Mouse (Mus musculus) forebrain, embryonic 10.5 days (tissue): ENCODE data around the gene Mc3r. TPM values are rescaled to one million over a fixed set of nuclear protein-coding genes. Genes with fewer than 3 reads are reported as not detected.

Source experiments
- DNase-seq: peaks from one replicate; pipeline ENCODE4 v3.0.0-alpha.2; 2017; ENCODE audit warnings: low spot score; ENCODE audit errors: extremely low spot score
- H3K27ac ChIP-seq: fragments of 300-500 bp; sonication (generic); 2 replicates; pipeline ENCODE4 v1.5.1; 2016; ENCODE audit warnings: mild to moderate bottlenecking
- H3K27me3 ChIP-seq: fragments of 300-500 bp; sonication (generic); 2 replicates; pipeline ENCODE4 v1.6.1; 2016; ENCODE audit warnings: mild to moderate bottlenecking; ENCODE audit not compliant: poor library complexity, severe bottlenecking
- H3K36me3 ChIP-seq: fragments of 300-500 bp; sonication (generic); replicated peaks from 2 replicates; pipeline ENCODE4 v1.6.1; 2016; ENCODE audit warnings: mild to moderate bottlenecking, moderate library complexity
- H3K4me1 ChIP-seq: fragments of 300-500 bp; sonication (generic); 2 replicates; pipeline ENCODE4 v1.6.1; 2016
- H3K4me3 ChIP-seq: fragments of 300-500 bp; sonication (generic); 2 replicates; pipeline ENCODE4 v1.5.1; 2016; ENCODE audit warnings: mild to moderate bottlenecking, moderate library complexity
- H3K9me3 ChIP-seq: fragments of 300-500 bp; sonication (generic); 2 replicates; pipeline ENCODE4 v1.6.1; 2016; ENCODE audit warnings: mild to moderate bottlenecking, moderate library complexity
- WGBS: fragments of 180-500 bp; shearing (Covaris S2); methylation state at CpG from one replicate; pipeline ENCODE4 v1.1.7; 2016; 5-methylcytosine and 5-hydroxymethylcytosine counted together
- polyA plus RNA-seq: library from polyadenylated mRNA; unstranded; fragments of >200 nt; fragmentation: Nextera tagmentation; extraction: Ambion mirVana; gene quantifications from 2 replicates; pipeline ENCODE4 v1.2.1, GENCODE M21; 2016

Mc3r gene
- polyA plus RNA-seq, 1 experiment from 2014 or later, result not detected

DNA sequence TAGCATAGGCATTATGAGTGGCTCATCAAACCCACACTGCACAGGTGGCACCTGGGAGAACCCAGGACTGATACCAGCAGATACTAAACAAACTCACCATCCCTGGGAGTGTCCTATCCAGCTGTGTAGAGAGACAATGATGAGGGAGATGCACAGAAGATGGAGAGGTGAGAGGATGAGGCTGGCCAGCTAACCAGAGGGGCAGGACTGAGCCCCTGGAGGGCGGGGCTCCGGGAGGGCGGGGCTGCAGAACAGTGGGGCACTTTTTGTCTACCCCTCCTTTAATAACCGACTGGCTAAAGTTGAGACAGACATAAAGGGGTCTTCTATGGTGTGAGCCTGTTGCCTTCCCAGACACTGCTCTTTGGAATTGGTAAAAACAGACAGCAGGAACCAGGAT is 13.1 kb downstream of the Mc3r start:
- Histone ChIP-seq H3K4me3 (no peak overlapping the region), H3K36me3 (no peaks in the 10 kb centered on the region), H3K27me3 (no peaks in the 10 kb centered on the region), H3K27ac (no peak overlapping the region), H3K9me3 (no peaks in the 10 kb centered on the region), H3K4me1 (peaks cover 11% of the 10 kb centered on the region)
- WGBS, result 81% methylated on average over 4 of the region's 4 CpGs
- no peak for DNase-seq

DNA sequence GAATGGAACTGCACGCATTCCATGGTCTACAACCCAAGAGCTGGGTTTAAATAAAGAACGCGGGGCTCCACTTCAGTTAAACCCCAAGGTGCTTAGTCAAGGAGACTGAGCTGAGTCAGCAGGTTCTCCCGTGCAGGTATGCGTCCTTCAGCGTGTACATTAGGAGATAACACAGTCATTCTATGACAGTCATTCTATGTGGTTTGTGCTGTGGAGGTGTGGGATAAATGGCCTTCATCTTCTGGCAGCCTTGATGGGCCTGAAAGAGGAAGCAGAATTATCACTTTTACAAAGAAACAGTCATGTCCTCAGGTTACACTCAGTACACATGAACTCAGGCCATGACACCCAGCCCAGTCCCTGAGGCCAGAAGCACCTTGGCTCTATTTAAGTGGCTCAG is 14.9 kb downstream of the Mc3r start:
- no peaks in the 10 kb centered on the region for H3K36me3 ChIP-seq
- H3K27me3 ChIP-seq, result no peaks in the 10 kb centered on the region
- H3K9me3 ChIP-seq, result no peaks in the 10 kb centered on the region
- no peak overlapping the region for H3K27ac ChIP-seq
- peaks cover 5% of the 10 kb centered on the region for H3K4me1 ChIP-seq
- DNase-seq, result no peak
- 89% methylated on average over 6 of the region's 6 CpGs for WGBS
- H3K4me3 ChIP-seq, result no peak overlapping the region

GRCm38 (mm10) chr2:172269907-172270306 is 21.6 kb downstream of the Mc3r start:
- 88% methylated on average over 11 of the region's 11 CpGs for WGBS
- Histone ChIP-seq H3K4me3 (no peak overlapping the region), H3K36me3 (no peaks in the 10 kb centered on the region), H3K27ac (peak overlapping the region; percentile 48; the same call in 1 of the 2 replicates), H3K9me3 (no peaks in the 10 kb centered on the region), H3K27me3 (peaks cover 5% of the 10 kb centered on the region; the same call in 1 of the 2 replicates), H3K4me1 (peaks cover 29% of the 10 kb centered on the region)
- DNase-seq, result no peak

- 58% methylated on average over 9 of the region's 9 CpGs for WGBS
- Histone ChIP-seq H3K27me3 (peaks cover 5% of the 10 kb centered on the region; the same call in 1 of the 2 replicates), H3K9me3 (no peaks in the 10 kb centered on the region), H3K4me3 (no peak overlapping the region), H3K36me3 (no peaks in the 10 kb centered on the region), H3K4me1 (peaks cover 24% of the 10 kb centered on the region), H3K27ac (0 out of 2 replicates have a peak overlapping the region, but pooled peaks have one; percentile 46)
- DNase-seq, result no peak
Measured at GRCm38 (mm10) chr2:172270485-172270944, 22.2 kb downstream of the Mc3r start.

DNA sequence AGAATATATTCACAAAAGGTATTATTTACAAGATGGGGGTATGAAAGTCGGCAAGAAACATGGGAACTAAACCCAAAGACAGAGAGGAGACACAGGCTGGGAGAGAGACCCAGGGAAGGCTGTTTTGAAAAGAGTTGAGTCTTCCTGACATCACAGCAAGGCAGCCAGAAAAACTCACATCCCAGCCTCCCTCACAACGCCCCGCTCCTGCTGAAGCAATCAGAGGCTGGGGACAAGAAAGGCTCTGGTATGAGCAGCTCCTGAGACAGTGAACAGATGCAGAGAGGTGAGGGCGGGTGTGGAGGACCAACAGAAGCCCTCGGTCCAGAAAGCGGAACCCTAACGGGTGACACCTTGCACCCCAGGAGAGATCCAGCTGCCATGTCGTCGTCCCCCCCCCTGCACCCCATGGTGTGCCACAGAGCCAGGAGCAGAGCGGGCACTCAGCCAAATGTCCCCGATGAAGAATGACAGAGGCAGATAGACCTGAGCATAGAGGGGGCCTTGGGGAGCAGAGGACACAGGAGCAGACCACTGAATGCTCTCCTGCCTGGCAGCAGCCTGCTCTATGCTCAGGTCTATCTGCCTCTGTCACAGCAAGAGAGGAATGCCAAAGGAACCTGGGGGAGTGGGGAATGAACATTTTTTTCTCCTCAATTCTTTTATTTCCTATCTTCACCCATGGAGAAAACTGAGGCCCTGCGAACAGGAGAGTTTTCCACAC is 22.8 kb downstream of the Mc3r start:
- no peaks in the 10 kb centered on the region for H3K36me3 ChIP-seq
- no peaks in the 10 kb centered on the region for H3K9me3 ChIP-seq
- no peak for DNase-seq
- no peak overlapping the region for H3K4me3 ChIP-seq
- WGBS, result 76% methylated on average over 12 of the region's 12 CpGs
- H3K27me3 ChIP-seq, result peaks cover 5% of the 10 kb centered on the region; the same call in 1 of the 2 replicates
- H3K27ac ChIP-seq, result peak overlapping the region; percentile 46; the same call in 1 of the 2 replicates
- peaks cover 24% of the 10 kb centered on the region for H3K4me1 ChIP-seq

- no peak for DNase-seq
- Histone ChIP-seq H3K36me3 (no peaks in the 10 kb centered on the region), H3K4me3 (no peak overlapping the region), H3K27ac (no peak overlapping the region), H3K27me3 (peaks cover 5% of the 10 kb centered on the region; the same call in 1 of the 2 replicates), H3K9me3 (no peaks in the 10 kb centered on the region), H3K4me1 (peaks cover 24% of the 10 kb centered on the region)
- 89% methylated on average over 8 of the region's 8 CpGs for WGBS
Measured at GRCm38 (mm10) chr2:172274662-172275061, 26.4 kb downstream of the Mc3r start.

DNA sequence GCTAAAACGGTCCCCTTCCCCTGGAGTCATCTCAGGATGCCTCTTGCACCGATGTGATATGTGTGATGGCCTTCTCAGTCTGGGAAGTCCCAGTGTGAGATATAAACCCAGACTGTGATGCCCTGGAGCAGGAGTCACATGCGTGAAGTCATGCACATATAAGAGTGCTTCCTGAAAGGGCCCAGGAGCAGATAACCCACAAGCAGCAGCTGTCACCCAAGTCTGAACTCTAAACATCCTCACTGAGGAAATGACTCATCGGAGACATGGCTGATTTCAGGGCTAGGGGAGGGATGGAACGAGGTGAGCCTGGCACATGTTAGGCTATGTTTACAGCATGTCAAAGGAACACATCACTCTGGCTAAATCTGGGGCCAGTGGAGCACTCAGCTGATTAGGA is 27.9 kb downstream of the Mc3r start:
- no peaks in the 10 kb centered on the region for H3K36me3 ChIP-seq
- peaks cover 3% of the 10 kb centered on the region; the same call in 1 of the 2 replicates for H3K27me3 ChIP-seq
- H3K4me3 ChIP-seq, result no peak overlapping the region
- no peak overlapping the region for H3K27ac ChIP-seq
- H3K9me3 ChIP-seq, result no peaks in the 10 kb centered on the region
- DNase-seq, result no peak
- peaks cover 9% of the 10 kb centered on the region for H3K4me1 ChIP-seq
- WGBS, result 83% methylated on average over 5 of the region's 5 CpGs

GRCm38 (mm10) chr2:172278979-172279378 is 30.7 kb downstream of the Mc3r start:
- H3K4me3 ChIP-seq, result no peak overlapping the region

GRCm38 (mm10) chr2:172282071-172282710 is 33.9 kb downstream of the Mc3r start:
- 65% methylated on average over 19 of the region's 19 CpGs for WGBS
- Histone ChIP-seq H3K36me3 (no peaks in the 10 kb centered on the region), H3K27ac (peak overlapping the region; percentile 66), H3K4me1 (peaks cover 17% of the 10 kb centered on the region), H3K27me3 (peaks cover 9% of the 10 kb centered on the region; the same call in 1 of the 2 replicates), H3K9me3 (no peaks in the 10 kb centered on the region), H3K4me3 (no peak overlapping the region)
- peak; percentile 30 for DNase-seq

More at GRCm38 (mm10) chr2:172278979-172279378, 30.7 kb downstream of the Mc3r start:
- Histone ChIP-seq H3K27me3 (peaks cover 4% of the 10 kb centered on the region; the same call in 1 of the 2 replicates), H3K36me3 (no peaks in the 10 kb centered on the region), H3K9me3 (no peaks in the 10 kb centered on the region), H3K27ac (no peak overlapping the region), H3K4me1 (peaks cover 18% of the 10 kb centered on the region)
- WGBS, result 74% methylated on average over 3 of the region's 3 CpGs
- no peak for DNase-seq

DNA sequence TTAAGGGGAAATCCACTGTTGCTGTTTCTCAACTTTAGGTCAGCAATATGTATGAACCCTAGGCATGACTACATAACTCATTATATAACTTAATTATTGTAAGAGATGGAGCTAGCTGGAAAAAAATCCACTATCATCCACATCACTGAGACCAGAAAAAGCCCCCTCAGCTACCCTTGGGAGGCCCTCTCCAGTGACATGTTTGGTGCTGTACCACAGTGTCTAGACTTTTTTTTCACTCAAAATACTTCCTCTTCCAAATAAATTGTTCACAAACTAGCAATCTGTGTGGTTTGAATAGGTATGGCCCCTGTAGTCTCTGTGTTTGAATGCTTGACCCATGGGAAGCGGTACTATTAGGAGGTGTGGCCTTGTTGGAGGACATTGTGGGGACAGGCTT is 39.4 kb downstream of the Mc3r start:
- H3K27me3 ChIP-seq, result peaks cover 24% of the 10 kb centered on the region
- H3K4me1 ChIP-seq, result peaks cover 34% of the 10 kb centered on the region
- H3K36me3 ChIP-seq, result no peaks in the 10 kb centered on the region
- no peak for DNase-seq
- H3K4me3 ChIP-seq, result no peak overlapping the region
- no peak overlapping the region for H3K27ac ChIP-seq
- no peaks in the 10 kb centered on the region for H3K9me3 ChIP-seq
- WGBS, result 90% methylated on average over 1 of the region's 1 CpGs

GRCm38 (mm10) chr2:172288965-172289364 is 40.7 kb downstream of the Mc3r start:
- Histone ChIP-seq H3K27me3 (peaks cover 21% of the 10 kb centered on the region), H3K4me1 (peaks cover 45% of the 10 kb centered on the region), H3K9me3 (no peaks in the 10 kb centered on the region), H3K36me3 (no peaks in the 10 kb centered on the region), H3K27ac (peak overlapping the region; percentile 12), H3K4me3 (no peak overlapping the region)
- 39% methylated on average over 11 of the region's 11 CpGs for WGBS
- no peak for DNase-seq

- Histone ChIP-seq H3K9me3 (no peaks in the 10 kb centered on the region), H3K27me3 (peaks cover 21% of the 10 kb centered on the region), H3K4me1 (peaks cover 52% of the 10 kb centered on the region), H3K4me3 (no peak overlapping the region), H3K27ac (peak overlapping the region; percentile 12), H3K36me3 (no peaks in the 10 kb centered on the region)
- 28% methylated on average over 1 of the region's 1 CpGs for WGBS
- no peak for DNase-seq
Measured at GRCm38 (mm10) chr2:172289632-172290031, 41.3 kb downstream of the Mc3r start.

DNA sequence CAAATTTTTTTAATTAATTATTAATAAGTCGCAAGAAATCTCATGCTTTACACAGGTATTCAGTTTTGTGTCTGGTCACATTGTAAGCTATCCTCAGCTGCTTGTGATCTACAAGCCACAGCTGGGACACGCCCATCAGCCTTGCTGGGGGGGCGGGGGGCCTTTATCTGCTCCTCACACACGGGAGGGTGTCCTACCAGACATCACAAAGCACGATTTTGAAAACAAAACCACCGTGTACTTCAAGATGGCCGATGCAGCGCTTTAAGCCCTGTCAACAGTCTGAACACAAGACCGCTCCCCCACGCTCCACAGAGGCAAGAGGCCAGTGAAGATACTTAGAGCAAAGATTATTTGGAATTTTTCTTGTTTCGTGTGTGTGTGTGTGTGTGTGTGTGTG is 42.2 kb downstream of the Mc3r start:
- no peaks in the 10 kb centered on the region for H3K9me3 ChIP-seq
- 87% methylated on average over 11 of the region's 11 CpGs for WGBS
- H3K27me3 ChIP-seq, result peaks cover 25% of the 10 kb centered on the region
- peak; percentile 24 for DNase-seq
- H3K4me1 ChIP-seq, result peaks cover 53% of the 10 kb centered on the region
- peak overlapping the region; percentile 44; the same call in 1 of the 2 replicates for H3K27ac ChIP-seq
- no peaks in the 10 kb centered on the region for H3K36me3 ChIP-seq
- H3K4me3 ChIP-seq, result no peak overlapping the region
